Mouse (Mus musculus) brain, embryonic 14.5 days (tissue): ENCODE data around the gene Kremen1.

Source experiments
- CTCF ChIP-seq: fragments of 200-500 bp; IDR thresholded peaks from 2 replicates; pipeline ENCODE4 v1.5.1; 2012; ENCODE audit warnings: inconsistent platforms, mild to moderate bottlenecking, moderate library complexity, borderline replicate concordance; ENCODE audit not compliant: insufficient read depth, insufficient read length; ENCODE audit errors: extremely low read depth
- POLR2A ChIP-seq: fragments of 200-500 bp; IDR thresholded peaks from 2 replicates; pipeline ENCODE4 v1.6.1; 2012; ENCODE audit warnings: mild to moderate bottlenecking, inconsistent platforms, borderline replicate concordance; ENCODE audit not compliant: poor library complexity, insufficient read depth, insufficient read length, severe bottlenecking; ENCODE audit errors: extremely low read depth

DNA sequence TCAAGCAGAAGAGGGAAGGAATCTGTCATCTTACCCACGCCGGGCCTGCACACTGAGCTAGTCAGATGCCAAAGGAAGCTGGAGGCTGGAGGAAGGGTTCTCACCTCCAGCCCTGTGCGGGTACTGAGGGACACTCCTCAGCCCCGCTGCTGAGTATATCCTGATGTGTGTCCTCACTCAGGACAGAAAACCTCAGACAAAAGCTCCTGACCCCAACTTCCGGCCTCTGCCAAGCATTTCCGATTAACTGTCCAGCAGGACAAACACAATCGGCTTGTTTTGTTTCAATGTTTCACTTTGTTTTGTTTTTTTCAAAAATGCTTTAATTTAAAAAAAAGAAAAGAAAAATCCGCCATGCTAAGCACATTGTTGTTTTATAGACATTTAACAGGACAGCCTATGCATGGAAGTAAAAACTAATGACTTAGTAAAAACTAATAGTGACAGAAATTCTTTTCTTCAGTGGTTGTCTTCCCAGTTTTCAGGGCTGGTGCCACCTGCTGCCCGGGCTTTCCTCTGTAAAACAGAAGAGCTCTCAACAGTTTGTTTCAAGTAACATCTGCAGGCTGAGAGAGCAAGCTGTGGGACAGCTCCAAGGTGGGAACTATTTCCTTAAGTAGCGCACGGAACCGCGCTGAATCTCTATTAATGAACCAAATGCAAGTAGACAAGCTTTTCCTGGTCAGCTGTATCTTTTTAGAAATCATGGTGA is 4.1 kb downstream of the Kremen1 start:
- TF ChIP-seq CTCF: no peak
- TF ChIP-seq POLR2A: no peak
